Mouse (Mus musculus) midbrain, embryonic 12.5 days (tissue): ENCODE measurements around the gene Ppp1r36. TPM values are rescaled to one million over a fixed set of nuclear protein-coding genes. Genes with fewer than 3 reads are reported as not detected.

Experiments
- ATAC-seq: fragments of 200-750 bp; cut with Nextera tagmentation; 2 replicates; pipeline ENCODE4 v1.8.0; 2017; ENCODE audit warnings: low read depth, moderate TSS enrichment, moderate library complexity; ENCODE audit not compliant: low FRiP score
- H3K27ac ChIP-seq: fragments of 300-500 bp; sonication (generic); replicated peaks from 2 replicates; pipeline ENCODE4 v1.5.1; 2016; ENCODE audit warnings: mild to moderate bottlenecking
- H3K27me3 ChIP-seq: fragments of 300-500 bp; sonication (generic); 2 replicates; pipeline ENCODE4 v1.6.1; 2016; ENCODE audit warnings: mild to moderate bottlenecking
- H3K36me3 ChIP-seq: fragments of 300-500 bp; sonication (generic); 2 replicates; pipeline ENCODE4 v1.6.1; 2016
- H3K4me1 ChIP-seq: fragments of 300-500 bp; sonication (generic); 2 replicates; pipeline ENCODE4 v1.6.1; 2016
- H3K4me2 ChIP-seq: fragments of 300-500 bp; sonication (generic); replicated peaks from 2 replicates; pipeline ENCODE4 v1.6.1; 2016; ENCODE audit warnings: mild to moderate bottlenecking, moderate library complexity
- H3K4me3 ChIP-seq: fragments of 300-500 bp; sonication (generic); 2 replicates; pipeline ENCODE4 v1.5.1; 2016; ENCODE audit warnings: mild to moderate bottlenecking
- H3K9ac ChIP-seq: fragments of 300-500 bp; sonication (generic); replicated peaks from 2 replicates; pipeline ENCODE4 v1.6.1; 2016; ENCODE audit warnings: mild to moderate bottlenecking, moderate library complexity
- H3K9me3 ChIP-seq: fragments of 300-500 bp; sonication (generic); 2 replicates; pipeline ENCODE4 v1.6.1; 2016; ENCODE audit warnings: mild to moderate bottlenecking
- WGBS: fragments of 180-500 bp; shearing (Covaris S2); methylation state at CpG from one replicate; pipeline ENCODE4 v1.1.7; 2016; 5-methylcytosine and 5-hydroxymethylcytosine counted together
- polyA plus RNA-seq: library from polyadenylated mRNA; unstranded; fragments of >200 nt; fragmentation: Nextera tagmentation; extraction: Ambion mirVana; gene quantifications from 2 replicates; pipeline ENCODE4 v1.2.1, GENCODE M21; 2016

Gene Ppp1r36
- polyA plus RNA-seq, 1 experiment from 2014 or later: 0.42 TPM

DNA sequence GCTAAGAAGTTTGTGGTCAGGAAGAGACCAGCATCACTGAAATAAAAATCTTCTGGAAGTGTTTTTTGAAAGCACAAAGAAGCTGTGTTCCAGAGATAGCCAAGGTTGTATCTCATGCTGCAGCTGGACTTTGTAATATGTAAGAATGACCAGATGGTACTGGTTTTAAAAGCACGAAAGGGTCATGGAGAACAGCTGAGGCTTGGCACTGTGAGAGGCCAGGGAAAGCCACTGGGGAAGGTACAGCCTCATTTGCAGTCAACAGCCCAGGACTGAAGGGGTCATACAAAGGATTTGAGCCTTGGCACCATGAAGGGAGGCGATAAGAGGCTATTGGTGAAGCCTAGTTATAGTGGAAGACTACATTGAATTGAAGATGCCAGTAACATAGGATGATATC, 65.1 kb downstream of the Ppp1r36 start:
- Histone ChIP-seq H3K27me3 (no peaks in the 10 kb centered on the region), H3K4me2 (no peak overlapping the region), H3K36me3 (no peaks in the 10 kb centered on the region), H3K27ac (no peak overlapping the region), H3K9ac (no peak overlapping the region), H3K9me3 (no peaks in the 10 kb centered on the region), H3K4me1 (no peaks in the 10 kb centered on the region), H3K4me3 (no peak overlapping the region)
- no peak for ATAC-seq
- WGBS: 80% methylated on average over 2 of the region's 2 CpGs

DNA sequence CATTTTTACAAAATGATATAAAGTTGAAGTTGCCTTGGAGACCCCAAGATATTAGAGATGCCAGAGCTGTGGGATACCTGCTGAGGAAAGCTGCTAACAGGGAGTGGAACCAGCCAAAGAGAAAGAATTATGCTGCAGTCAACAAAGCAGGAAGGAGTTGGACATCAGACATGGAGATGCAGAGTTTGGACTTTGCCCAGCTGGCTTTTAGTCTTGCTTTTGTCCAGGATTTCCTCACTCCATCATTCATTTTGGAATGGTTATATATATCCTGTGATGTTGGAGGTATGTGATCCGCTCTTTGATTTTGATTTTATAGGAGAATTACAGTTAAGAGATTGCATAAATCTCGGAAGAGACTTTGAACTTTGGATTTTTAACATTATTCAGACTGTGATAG, 65.6 kb downstream of the Ppp1r36 start:
- Histone ChIP-seq H3K4me1 (no peaks in the 10 kb centered on the region), H3K36me3 (no peaks in the 10 kb centered on the region), H3K9ac (no peak overlapping the region), H3K27ac (no peak overlapping the region), H3K9me3 (no peaks in the 10 kb centered on the region), H3K27me3 (no peaks in the 10 kb centered on the region), H3K4me3 (no peak overlapping the region), H3K4me2 (no peak overlapping the region)
- 94% methylated on average over 2 of the region's 2 CpGs for WGBS
- ATAC-seq: no peak

DNA sequence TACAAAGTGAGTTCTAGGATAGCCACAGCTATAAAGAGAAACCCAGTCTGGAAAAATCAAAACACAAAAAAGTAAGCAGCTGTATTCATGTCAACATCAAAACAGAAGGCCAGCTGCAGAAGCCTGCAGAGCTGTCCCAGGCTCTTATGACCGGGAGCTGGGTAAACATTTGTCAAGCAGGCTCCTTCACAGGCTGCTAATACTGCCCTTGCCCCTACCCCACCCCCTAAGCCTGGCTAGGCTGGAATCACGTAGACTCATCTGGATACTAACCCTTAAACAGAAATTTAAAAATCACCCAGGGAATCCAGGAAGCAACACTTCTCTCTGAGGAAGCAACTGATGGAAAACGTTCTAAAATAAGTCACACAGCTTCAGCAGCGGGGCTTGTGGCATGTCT, 67.5 kb downstream of the Ppp1r36 start:
- no peak for ATAC-seq

DNA sequence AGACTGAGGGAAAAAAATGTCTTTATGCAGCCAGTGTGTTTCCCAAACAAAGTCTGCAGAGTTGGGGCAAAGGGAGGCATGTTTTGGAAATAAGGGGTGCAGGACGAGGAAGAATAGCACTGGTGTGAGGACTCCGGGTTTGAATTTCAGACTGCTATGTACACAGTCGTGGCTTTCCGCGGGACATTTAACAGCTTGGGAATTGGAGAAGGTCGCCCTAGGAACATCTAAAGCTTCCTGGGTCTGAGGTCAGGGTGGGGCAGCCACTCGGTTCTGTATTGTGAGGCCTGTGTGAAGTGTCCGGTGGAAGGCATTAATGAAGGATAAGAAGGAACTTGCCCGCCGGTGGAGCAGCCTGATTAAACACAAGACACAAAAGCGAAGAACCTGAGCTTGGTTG, 68.0 kb downstream of the Ppp1r36 start:
- 47% methylated on average over 11 of the region's 11 CpGs for WGBS
- Histone ChIP-seq H3K36me3 (no peaks in the 10 kb centered on the region), H3K4me2 (no peak overlapping the region), H3K27ac (no peak overlapping the region), H3K4me3 (no peak overlapping the region), H3K9ac (no peak overlapping the region), H3K4me1 (no peaks in the 10 kb centered on the region), H3K9me3 (no peaks in the 10 kb centered on the region), H3K27me3 (no peaks in the 10 kb centered on the region)
- no peak for ATAC-seq

More for the DNA sequence above, 67.5 kb downstream of the Ppp1r36 start:
- H3K4me1 ChIP-seq: no peaks in the 10 kb centered on the region
- no peaks in the 10 kb centered on the region for H3K27me3 ChIP-seq
- no peak overlapping the region for H3K4me2 ChIP-seq
- H3K9me3 ChIP-seq: no peaks in the 10 kb centered on the region
- H3K27ac ChIP-seq: no peak overlapping the region
- H3K4me3 ChIP-seq: no peak overlapping the region
- no peak overlapping the region for H3K9ac ChIP-seq
- no peaks in the 10 kb centered on the region for H3K36me3 ChIP-seq
- 60% methylated on average over 4 of the region's 4 CpGs for WGBS

DNA sequence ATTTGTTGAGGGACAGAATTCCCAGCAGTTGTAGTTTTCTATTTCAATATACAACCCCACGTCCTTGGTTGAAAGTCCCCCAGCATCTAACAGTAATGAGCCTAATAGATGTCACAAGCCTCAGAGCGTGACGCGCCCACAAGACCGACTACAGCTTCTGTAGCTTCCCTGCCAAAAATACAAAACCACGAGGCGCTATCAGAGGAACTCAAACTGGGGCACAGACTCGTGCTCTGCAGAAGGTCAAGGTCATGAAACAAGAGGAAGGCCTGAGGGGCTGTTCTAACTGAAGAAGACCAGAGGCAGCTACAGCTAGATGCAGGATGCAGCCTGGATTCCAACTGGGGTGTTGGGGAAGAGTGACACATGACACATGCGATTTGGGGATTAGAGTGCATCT, 69.6 kb downstream of the Ppp1r36 start:
- H3K4me3 ChIP-seq: no peak overlapping the region
- H3K27me3 ChIP-seq: no peaks in the 10 kb centered on the region
- H3K36me3 ChIP-seq: no peaks in the 10 kb centered on the region
- 85% methylated on average over 9 of the region's 9 CpGs for WGBS
- no peaks in the 10 kb centered on the region for H3K4me1 ChIP-seq
- ATAC-seq: no peak
- no peak overlapping the region for H3K9ac ChIP-seq
- H3K27ac ChIP-seq: no peak overlapping the region
- H3K9me3 ChIP-seq: no peaks in the 10 kb centered on the region
- no peak overlapping the region for H3K4me2 ChIP-seq

Other genes with a start within 250 kb of the Ppp1r36 start
- 0.12 and 0.41 TPM in 2 replicates for gene Esr2, start 240.3 kb upstream of the Ppp1r36 start, polyA plus RNA-seq
- gene Tex21, start 170.8 kb upstream of the Ppp1r36 start, polyA plus RNA-seq: not detected in 2 replicates
- gene Mthfd1, start 162.2 kb upstream of the Ppp1r36 start, polyA plus RNA-seq: 49.5 and 52.5 TPM in 2 replicates
- gene Akap5, start 92.6 kb upstream of the Ppp1r36 start, polyA plus RNA-seq: 6.2 and 6.4 TPM in 2 replicates
- 18.1 and 20.2 TPM in 2 replicates for gene Zbtb25, start 47.9 kb upstream of the Ppp1r36 start, polyA plus RNA-seq
- gene Zbtb1, start 47.3 kb upstream of the Ppp1r36 start, polyA plus RNA-seq: 7.5 and 7.7 TPM in 2 replicates
- 5.8 and 6.5 TPM in 2 replicates for gene Hspa2, start 13.4 kb upstream of the Ppp1r36 start, polyA plus RNA-seq
- 1.3 and 1.8 TPM in 2 replicates for gene Plekhg3, start 113.4 kb downstream of the Ppp1r36 start, polyA plus RNA-seq